19 mouse cellular contexts compared by ENCODE assay signal in the genomic region with DNA sequence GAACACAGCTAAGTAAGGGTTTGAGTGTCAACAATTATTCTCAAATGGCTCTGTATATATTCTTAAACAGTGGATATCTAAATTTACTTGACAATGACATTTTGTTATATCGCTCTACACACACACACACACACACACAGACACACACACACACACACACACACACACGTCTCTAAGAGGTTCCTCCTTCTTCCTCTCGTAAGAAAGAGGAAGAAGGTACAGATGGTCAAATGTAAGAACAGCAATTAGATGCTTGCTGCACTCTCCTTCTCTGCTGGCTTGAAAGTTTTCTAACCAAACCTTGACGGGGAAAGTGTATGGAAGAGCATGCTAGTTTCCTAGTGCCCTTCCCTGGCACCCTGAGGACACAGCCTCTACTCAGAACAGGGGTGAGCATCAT. TPM values are rescaled to one million over a fixed set of nuclear protein-coding genes. Genes with fewer than 3 reads are reported as not detected.
A peak's percentile ranks its signal among the peaks of the same experiment; 100 is the strongest.
DNase-seq lines count a peak whose midpoint lies in the region; ATAC-seq and TF ChIP-seq lines count a peak whose summit lies in the region.
"Had no signal": no experiment of that assay in that cellular context is flagged by ENCODE, and none has a peak within 500 bp of the region (broad histone marks: within the 10 kb centered on the region; RNA-seq: fewer than 3 reads in every experiment).

No protein-coding gene starts in this region.

- intact Hi-C loops in gastrocnemius, adult 2 months (cut with DNase I), result no loop called here
- intact Hi-C loops in gastrocnemius, postnatal 14 days (cut with DNase I; ENCODE audit: low total_unique reads), result no loop called here

- TF ChIP-seq CTCF in gastrocnemius, adult 2 months (IDR thresholded peaks at IDR 0.05), result no peak

- H3K9ac ChIP-seq in neural tube, embryonic 13.5 days, result no peak overlapping the region
- H3K9ac ChIP-seq in hindbrain, embryonic 15.5 days, result no peak overlapping the region
- H3K9ac ChIP-seq: embryonic facial prominence, embryonic 15.5 days; forebrain, embryonic 13.5 days; heart, embryonic 13.5 days; limb, embryonic 13.5 days; liver, postnatal 0 days; stomach, embryonic 15.5 days had no signal

- H3K36me3 ChIP-seq in neural tube, embryonic 13.5 days, result no peaks in the 10 kb centered on the region
- H3K36me3 ChIP-seq in hindbrain, embryonic 15.5 days, result no peaks in the 10 kb centered on the region
- H3K36me3 ChIP-seq: embryonic facial prominence, embryonic 15.5 days; limb, embryonic 13.5 days; stomach, embryonic 15.5 days had no signal

- DNase-seq in gastrocnemius, adult 2 months, result no peak
- no peak for DNase-seq in gastrocnemius, postnatal 14 days
- no peak for DNase-seq in neural tube, embryonic 10.5 days (ENCODE audit: extremely low spot score, low spot score)
- no peak for DNase-seq in ovary, postnatal 14 days (ENCODE audit: low spot score)
- no peak for DNase-seq in layer of hippocampus, postnatal 36 days
- DNase-seq in embryo, embryonic 11 days, result no peak
- DNase-seq: adrenal gland, postnatal 14 days; cerebellum, adult 11 months; gastrocnemius, postnatal 25 days; kidney, postnatal 36 days; liver, postnatal 0 days; thymus, postnatal 14 days had no signal

- no peak overlapping the region for H3K4me2 ChIP-seq in neural tube, embryonic 13.5 days
- H3K4me2 ChIP-seq in hindbrain, embryonic 15.5 days, result no peak overlapping the region
- H3K4me2 ChIP-seq: embryonic facial prominence, embryonic 15.5 days; forebrain, embryonic 13.5 days; heart, embryonic 13.5 days; limb, embryonic 13.5 days; stomach, embryonic 15.5 days had no signal

- no peaks in the 10 kb centered on the region for H3K9me3 ChIP-seq in neural tube, embryonic 13.5 days
- H3K9me3 ChIP-seq in hindbrain, embryonic 15.5 days, result no peaks in the 10 kb centered on the region
- H3K9me3 ChIP-seq: embryonic facial prominence, embryonic 15.5 days; forebrain, embryonic 13.5 days; heart, embryonic 13.5 days; limb, embryonic 13.5 days; stomach, embryonic 15.5 days had no signal

- no peak overlapping the region for H3K4me3 ChIP-seq in gastrocnemius, adult 2 months
- no peak overlapping the region for H3K4me3 ChIP-seq in neural tube, embryonic 13.5 days
- no peak overlapping the region for H3K4me3 ChIP-seq in hindbrain, embryonic 15.5 days
- H3K4me3 ChIP-seq: embryonic facial prominence, embryonic 15.5 days; forebrain, embryonic 13.5 days; heart, embryonic 13.5 days; limb, embryonic 13.5 days; stomach, embryonic 15.5 days had no signal

- no peak for ATAC-seq in neural tube, embryonic 13.5 days (ENCODE audit: low read depth)
- 0 out of 2 replicates have a peak, but pooled peaks have one; percentile 27 for ATAC-seq in hindbrain, embryonic 15.5 days (ENCODE audit: low FRiP score, low read depth)
- ATAC-seq: forebrain, embryonic 13.5 days; liver, postnatal 0 days had no signal

- WGBS in neural tube, embryonic 13.5 days, result 67% methylated on average over 4 of the region's 4 CpGs
- WGBS in hindbrain, embryonic 15.5 days, result 78% methylated on average over 4 of the region's 4 CpGs

- peak overlapping the region; percentile 40; the same call in 1 of the 2 replicates for H3K27ac ChIP-seq in gastrocnemius, adult 2 months
- peak overlapping the region; percentile 52; the same call in 1 of the 2 replicates for H3K27ac ChIP-seq in neural tube, embryonic 13.5 days (replicated peaks)
- peak overlapping the region; percentile 58 for H3K27ac ChIP-seq in hindbrain, embryonic 15.5 days (replicated peaks)
- H3K27ac ChIP-seq: embryonic facial prominence, embryonic 15.5 days; forebrain, embryonic 13.5 days; heart, embryonic 13.5 days; limb, embryonic 13.5 days; stomach, embryonic 15.5 days had no signal

- H3K27me3 ChIP-seq in neural tube, embryonic 13.5 days, result peaks cover 5% of the 10 kb centered on the region
- H3K27me3 ChIP-seq in hindbrain, embryonic 15.5 days, result no peaks in the 10 kb centered on the region
- H3K27me3 ChIP-seq: embryonic facial prominence, embryonic 15.5 days; heart, embryonic 13.5 days; stomach, embryonic 15.5 days had no signal

- peaks cover 29% of the 10 kb centered on the region for H3K4me1 ChIP-seq in neural tube, embryonic 13.5 days (replicated peaks)
- peaks cover 22% of the 10 kb centered on the region for H3K4me1 ChIP-seq in hindbrain, embryonic 15.5 days (replicated peaks)

RNA-seq across cellular contexts. Expression of a gene that starts 39.1 kb away (rescaled TPM):
- total RNA-seq in gastrocnemius, adult 2 months (2021), result 10 to 100 TPM; 18.9 to 25.0 TPM
- 10 to 100 TPM; 40.6 to 53.4 TPM for total RNA-seq in gastrocnemius, postnatal 14 days (2021)
- polyA plus RNA-seq in neural tube, embryonic 13.5 days (2015; fragmentation: Nextera tagmentation; extraction: Ambion mirVana), result 28.0 and 30.6 TPM in 2 replicates
- 17.7 and 19.6 TPM in 2 replicates for polyA plus RNA-seq in hindbrain, embryonic 15.5 days (2015; fragmentation: Nextera tagmentation; extraction: Ambion mirVana)
- 100 to 1,000 TPM; 211 to 220 TPM for total RNA-seq in layer of hippocampus, postnatal 36 days (2021)
